Mouse (Mus musculus) liver, postnatal 0 days (tissue): ENCODE measurements around the gene Slc39a8.

Experiments used
- CTCF ChIP-seq: sonication (generic); IDR thresholded peaks from 2 replicates; pipeline ENCODE4 v1.5.1; 2016; ENCODE audit warnings: antibody characterized with exemption, low read depth
- EP300 ChIP-seq: IDR thresholded peaks from 2 replicates; pipeline ENCODE4 v1.6.1; 2016; ENCODE audit warnings: antibody characterized with exemption, low read depth, mild to moderate bottlenecking

GRCm38 (mm10) chr3:135856303-135856702 lies 31.2 kb downstream of the Slc39a8 start:
- TF ChIP-seq CTCF = no peak
- TF ChIP-seq EP300 = no peak
